In the genomic region with DNA sequence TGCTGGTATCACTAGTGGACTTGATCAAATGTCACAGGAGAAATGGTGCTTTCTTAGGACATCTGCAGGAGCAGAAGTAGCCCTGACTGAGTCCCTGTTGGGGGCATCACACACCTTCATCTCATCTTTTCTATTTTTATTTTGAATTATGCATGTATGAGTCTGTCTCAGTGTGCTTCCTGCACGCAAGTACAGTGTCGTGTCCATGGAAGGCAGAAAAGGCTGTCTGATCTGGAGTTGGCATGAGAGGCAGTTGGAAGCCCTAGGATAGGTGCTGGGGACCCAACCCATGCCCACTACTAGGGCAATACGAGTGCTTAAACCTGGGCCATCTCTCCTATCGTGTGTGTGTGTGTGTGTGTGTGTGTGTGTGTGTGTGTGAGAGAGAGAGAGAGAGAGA, we compare ENCODE assay signal across 33 mouse cellular contexts. TPM values are rescaled to one million over a fixed set of nuclear protein-coding genes. Genes with fewer than 3 reads are reported as not detected.
"Had no signal": no experiment of that assay in that cellular context is flagged by ENCODE, and none has a peak within 500 bp of the region (broad histone marks: within the 10 kb centered on the region; RNA-seq: fewer than 3 reads in every experiment).

No protein-coding gene starts in this region.

RNA-seq across cellular contexts. Expression of a gene that starts 4.3 kb away (rescaled TPM):
- total RNA-seq: gastrocnemius, adult 2 months; gastrocnemius, postnatal 10 days; gastrocnemius, postnatal 25 days; gastrocnemius, postnatal 4 days; layer of hippocampus, postnatal 10 days; layer of hippocampus, postnatal 25 days; left cerebral cortex, adult 2 months; left cerebral cortex, postnatal 14 days; left cerebral cortex, postnatal 36 days had no signal
- polyA plus RNA-seq: frontal cortex, adult 2 months; heart, adult 2 months; heart, embryonic 11.5 days; heart, embryonic 13.5 days; heart, embryonic 15.5 days; heart, postnatal 0 days; hindbrain, embryonic 10.5 days; hindbrain, embryonic 12.5 days; hindbrain, embryonic 14.5 days; hindbrain, embryonic 16.5 days; intestine, embryonic 15.5 days; intestine, postnatal 0 days; kidney, embryonic 15.5 days; kidney, postnatal 0 days; limb, embryonic 10.5 days; limb, embryonic 12.5 days; limb, embryonic 14.5 days; liver, embryonic 11.5 days; liver, embryonic 13.5 days had no signal

RNA-seq across cellular contexts. Expression of a gene that starts 5.4 kb away (rescaled TPM):
- total RNA-seq: gastrocnemius, adult 2 months; gastrocnemius, postnatal 10 days; gastrocnemius, postnatal 25 days; gastrocnemius, postnatal 4 days; granulocyte monocyte progenitor cell, adult 5-6 weeks; heart, adult 2 months; heart, postnatal 14 days; heart, postnatal 36 days; layer of hippocampus, adult 2 months; layer of hippocampus, postnatal 10 days; layer of hippocampus, postnatal 25 days; left cerebral cortex, adult 2 months; left cerebral cortex, postnatal 14 days; left cerebral cortex, postnatal 36 days had no signal
- polyA plus RNA-seq: frontal cortex, adult 2 months; heart, adult 2 months; heart, embryonic 11.5 days; heart, embryonic 13.5 days; heart, embryonic 15.5 days; heart, postnatal 0 days; hindbrain, embryonic 10.5 days; hindbrain, embryonic 12.5 days; hindbrain, embryonic 14.5 days; hindbrain, embryonic 16.5 days; inflammation-experienced regulatory T-cells, adult 6 months; intestine, embryonic 15.5 days; intestine, postnatal 0 days; kidney, embryonic 15.5 days; kidney, postnatal 0 days; limb, embryonic 10.5 days; limb, embryonic 12.5 days; limb, embryonic 14.5 days; liver, embryonic 11.5 days; liver, embryonic 13.5 days had no signal
